Mouse (Mus musculus) thymus, postnatal 0 days (tissue): ENCODE results near the gene Hemgn. TPM values are rescaled to one million over a fixed set of nuclear protein-coding genes. Genes with fewer than 3 reads are reported as not detected.

Experiments
- DNase-seq: peaks from one replicate; pipeline ENCODE4 v3.0.0-alpha.2; 2015; ENCODE audit warnings: low spot score
- polyA plus RNA-seq: library from polyadenylated mRNA; unstranded; fragments of >200 nt; fragmentation: Nextera tagmentation; extraction: Ambion mirVana; gene quantifications from 2 replicates; pipeline ENCODE4 v1.2.1, GENCODE M21; 2015

The Hemgn gene
- 5.3 and 6.8 TPM in 2 replicates for polyA plus RNA-seq

GRCm38 (mm10) chr4:46413406-46413805, at the start of gene Hemgn:
Gene Hemgn, minus strand, starts transcription at chr4:46413506.
- DNase-seq: no peak

- peak; percentile 15 for DNase-seq
Measured at GRCm38 (mm10) chr4:46458411-46458810, 45.1 kb upstream of the Hemgn start.

- DNase-seq: no peak
Measured at GRCm38 (mm10) chr4:46457186-46457585, 43.9 kb upstream of the Hemgn start.

- DNase-seq: no peak
Measured at GRCm38 (mm10) chr4:46456762-46457161, 43.5 kb upstream of the Hemgn start.

GRCm38 (mm10) chr4:46454097-46454864, 41.0 kb upstream of the Hemgn start:
- DNase-seq: peak; percentile 25

GRCm38 (mm10) chr4:46452855-46453719, 39.8 kb upstream of the Hemgn start:
- peak; percentile 13 for DNase-seq

GRCm38 (mm10) chr4:46452481-46452850, 39.2 kb upstream of the Hemgn start:
- peak; percentile 63 for DNase-seq

GRCm38 (mm10) chr4:46451758-46452480, 38.6 kb upstream of the Hemgn start:
- DNase-seq: peak; percentile 66

GRCm38 (mm10) chr4:46451240-46451757, 38.0 kb upstream of the Hemgn start:
- peak; percentile 70 for DNase-seq

GRCm38 (mm10) chr4:46450519-46451131, 37.3 kb upstream of the Hemgn start, which contains the start of gene Anp32b:
Gene Anp32b, plus strand, starts transcription at chr4:46450902.
- DNase-seq: peak; percentile 95

- no peak for DNase-seq
Measured at GRCm38 (mm10) chr4:46450020-46450518, 36.8 kb upstream of the Hemgn start.

- DNase-seq: peak; percentile 31
Measured at GRCm38 (mm10) chr4:46448886-46449285, 35.6 kb upstream of the Hemgn start.

- DNase-seq: peak; percentile 71
Measured at GRCm38 (mm10) chr4:46447461-46447860, 34.2 kb upstream of the Hemgn start.

- peak; percentile 33 for DNase-seq
Measured at GRCm38 (mm10) chr4:46445237-46445945, 32.1 kb upstream of the Hemgn start.

GRCm38 (mm10) chr4:46442501-46442900, 29.2 kb upstream of the Hemgn start:
- DNase-seq: peak; percentile 54

GRCm38 (mm10) chr4:46432339-46433036, 19.2 kb upstream of the Hemgn start:
- DNase-seq: no peak

- DNase-seq: no peak
Measured at GRCm38 (mm10) chr4:46428903-46429499, 15.7 kb upstream of the Hemgn start.

GRCm38 (mm10) chr4:46422625-46423024, 9.3 kb upstream of the Hemgn start:
- no peak for DNase-seq

GRCm38 (mm10) chr4:46418851-46419250, 5.5 kb upstream of the Hemgn start:
- DNase-seq: no peak
